Mouse (Mus musculus) bone marrow, adult 2 months (tissue): Measurements from ENCODE around the gene Gcnt7.

Experiments
- CTCF ChIP-seq: fragments of 200-500 bp; IDR thresholded peaks from 2 replicates; pipeline ENCODE4 v1.5.1; 2011; ENCODE audit warnings: low read length, control low read depth; ENCODE audit not compliant: control insufficient read depth, insufficient read depth
- POLR2A ChIP-seq: fragments of 200-500 bp; IDR thresholded peaks from 2 replicates; pipeline ENCODE4 v1.6.1; 2011; ENCODE audit warnings: low read depth, mild to moderate bottlenecking, control low read depth, low read length, borderline replicate concordance; ENCODE audit not compliant: control insufficient read depth

DNA sequence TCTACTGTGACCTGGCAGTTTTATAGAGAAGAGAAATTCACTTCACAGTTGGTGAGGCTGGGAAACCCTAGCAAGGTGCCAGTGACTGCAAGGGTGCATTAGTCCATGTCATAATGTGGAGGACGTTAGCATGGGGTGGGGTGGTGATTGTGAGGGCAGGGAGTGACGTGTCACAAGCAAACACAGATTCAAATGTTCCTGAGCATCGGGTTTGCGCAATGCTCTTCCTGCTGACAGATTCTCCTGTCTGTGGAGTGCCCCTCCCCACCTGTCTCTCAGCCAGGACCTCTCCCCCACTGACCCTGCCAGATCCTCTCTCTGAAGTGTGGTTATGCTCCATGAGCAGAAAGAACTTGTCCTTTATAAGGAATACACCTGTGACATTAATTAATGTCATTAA is 10.1 kb downstream of the Gcnt7 start:
- TF ChIP-seq CTCF, result no peak
- no peak for TF ChIP-seq POLR2A
